Mouse (Mus musculus) liver, postnatal 0 days (tissue): ENCODE data around the gene Bspry.

Experiments used
- CTCF ChIP-seq: sonication (generic); IDR thresholded peaks from 2 replicates; pipeline ENCODE4 v1.5.1; 2016; ENCODE audit warnings: antibody characterized with exemption, low read depth
- EP300 ChIP-seq: IDR thresholded peaks from 2 replicates; pipeline ENCODE4 v1.6.1; 2016; ENCODE audit warnings: antibody characterized with exemption, low read depth, mild to moderate bottlenecking

DNA sequence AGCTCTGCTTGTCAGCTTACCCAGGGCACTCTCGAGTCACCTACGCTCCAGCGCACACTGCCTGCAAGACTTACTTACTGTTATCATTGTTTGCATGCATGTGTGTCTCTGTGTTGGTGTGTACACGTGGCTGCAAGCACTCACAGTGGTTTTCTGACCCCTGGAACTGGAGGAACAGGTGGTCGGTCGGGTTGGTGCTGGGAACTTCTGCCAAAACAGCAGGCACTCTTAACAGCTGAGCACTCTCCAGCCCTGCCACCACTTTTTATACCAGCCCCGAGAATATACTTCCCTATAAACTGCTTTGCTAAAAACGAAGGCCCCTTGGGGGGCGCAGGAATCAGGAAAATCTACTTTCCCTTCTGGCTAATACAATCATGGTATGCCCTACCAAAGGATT is 14.4 kb downstream of the Bspry start:
- TF ChIP-seq CTCF (no peak), EP300 (no peak)
